Mouse (Mus musculus): ENCODE measurements around the gene Slc9a8.
A peak's percentile ranks its signal among the peaks of the same experiment; 100 is the strongest.

Gene Slc9a8

DNA sequence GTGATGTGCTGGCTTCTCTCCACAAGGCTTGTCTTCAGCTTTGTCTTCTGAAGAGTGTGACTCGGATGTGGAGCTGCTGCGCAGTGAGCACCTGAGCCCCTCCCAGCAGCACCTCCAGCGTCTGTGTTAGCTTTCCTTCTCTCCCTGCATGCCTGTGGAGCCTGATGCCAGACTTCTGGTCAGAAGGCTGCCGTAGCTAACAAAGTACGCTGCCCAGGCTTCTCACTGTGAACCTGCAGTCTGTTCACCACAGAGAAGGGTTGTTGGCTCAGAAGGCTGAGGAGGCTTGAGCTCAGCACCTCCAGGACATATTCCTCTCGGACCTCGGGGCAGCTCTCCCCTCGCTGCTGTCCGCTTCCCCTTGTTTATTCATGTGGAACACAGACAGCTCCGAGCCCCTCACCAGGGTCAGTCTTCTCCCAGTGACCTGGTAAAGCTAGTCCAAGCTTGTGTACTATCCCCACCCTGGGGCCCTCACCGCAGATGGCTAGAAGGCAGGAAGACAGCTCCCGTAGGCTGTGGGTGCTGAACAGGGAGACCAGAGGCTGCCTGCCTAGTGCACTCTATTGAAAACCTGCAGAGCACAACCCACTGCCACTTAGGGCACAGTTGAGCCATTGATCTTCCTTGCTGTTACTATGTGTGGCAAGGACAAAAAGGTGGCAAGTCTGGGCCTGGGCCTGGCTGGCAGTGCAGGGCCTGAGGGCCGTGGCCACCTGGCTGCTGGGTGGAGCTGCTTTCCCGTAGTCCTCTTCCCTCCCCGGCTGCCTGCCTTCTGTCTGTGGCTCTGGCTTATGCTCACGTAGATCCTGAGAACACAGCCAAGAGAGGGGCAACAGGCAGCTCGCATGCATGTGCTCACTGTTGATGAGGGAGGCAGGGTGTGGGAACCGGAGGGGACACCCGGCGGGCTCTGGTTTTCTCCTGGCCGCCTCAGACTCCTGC lies 28.1 kb downstream of the Slc9a8 start:
- DNase-seq, result no peak

DNA sequence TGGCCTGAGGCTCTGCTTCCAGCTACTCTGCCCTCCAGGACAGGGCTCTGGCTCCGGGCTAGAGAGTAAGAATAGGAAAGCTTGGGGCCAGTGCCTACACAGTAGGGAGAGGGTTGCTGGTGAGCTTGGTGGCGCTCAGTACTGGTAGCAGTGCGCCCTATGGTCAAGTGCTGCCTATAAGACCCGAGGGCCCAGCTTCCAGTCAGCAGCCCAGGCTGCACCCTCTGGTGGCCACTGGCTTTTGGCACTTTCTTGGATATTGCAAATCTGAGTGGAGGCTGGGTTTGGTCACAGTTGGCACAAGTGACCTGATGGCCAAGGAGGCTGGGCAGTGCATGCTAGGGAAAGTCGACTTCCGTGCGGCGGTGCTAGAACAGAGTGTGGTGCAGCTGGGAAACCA lies 29.1 kb downstream of the Slc9a8 start:
- DNase-seq, result no peak

DNA sequence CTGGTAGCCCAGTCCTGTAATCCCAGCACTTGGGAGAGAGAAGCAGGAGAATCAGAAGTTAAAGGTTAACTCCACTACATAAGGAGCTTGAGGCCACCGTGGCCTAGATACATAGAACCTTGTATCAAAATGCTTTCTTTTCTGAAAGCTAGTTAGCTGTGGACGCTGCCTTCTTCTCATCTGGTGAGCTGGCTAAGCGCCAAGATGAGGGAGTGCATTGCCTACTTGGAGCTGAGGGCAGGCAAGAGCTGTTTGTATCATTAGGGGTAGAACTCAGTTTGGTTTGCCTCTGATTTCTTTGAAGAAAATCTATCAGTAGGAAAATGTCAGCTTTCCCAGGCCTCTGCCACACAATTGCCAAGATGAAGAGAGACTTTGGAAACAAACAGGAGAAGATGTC lies 32.3 kb downstream of the Slc9a8 start:
- no peak for DNase-seq

DNA sequence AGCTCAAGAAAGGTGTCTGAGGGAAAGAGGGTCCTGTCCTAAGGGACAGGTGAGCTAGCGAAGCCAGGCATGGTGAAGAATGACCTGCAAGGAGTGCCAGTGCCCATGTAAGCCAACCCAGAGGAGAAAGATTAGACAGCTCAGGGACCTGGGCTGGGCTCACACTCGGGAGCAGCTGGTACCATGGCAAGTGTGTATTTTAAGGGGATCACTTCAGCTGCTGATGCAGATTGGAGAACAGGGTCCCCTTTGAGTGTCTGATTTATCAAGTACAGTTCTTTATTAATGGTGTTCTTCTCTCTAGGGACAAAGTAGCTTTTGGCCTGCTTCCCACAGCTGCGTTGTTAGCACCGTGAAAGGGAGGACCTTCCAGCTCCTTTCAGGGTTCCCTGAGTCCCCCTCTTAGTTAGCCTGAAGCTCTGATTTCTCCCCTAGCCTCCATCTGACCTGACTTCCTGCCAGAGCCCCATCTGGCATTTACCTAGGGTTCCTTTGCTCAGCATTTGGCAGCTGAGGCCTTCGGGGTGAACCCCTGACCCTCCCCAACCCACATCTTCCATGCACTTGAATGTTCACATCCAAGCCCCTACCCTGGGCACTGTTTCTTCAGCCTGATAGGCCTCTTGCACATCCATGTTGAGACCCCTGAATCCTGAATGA lies 35.0 kb downstream of the Slc9a8 start:
- no peak for DNase-seq

DNA sequence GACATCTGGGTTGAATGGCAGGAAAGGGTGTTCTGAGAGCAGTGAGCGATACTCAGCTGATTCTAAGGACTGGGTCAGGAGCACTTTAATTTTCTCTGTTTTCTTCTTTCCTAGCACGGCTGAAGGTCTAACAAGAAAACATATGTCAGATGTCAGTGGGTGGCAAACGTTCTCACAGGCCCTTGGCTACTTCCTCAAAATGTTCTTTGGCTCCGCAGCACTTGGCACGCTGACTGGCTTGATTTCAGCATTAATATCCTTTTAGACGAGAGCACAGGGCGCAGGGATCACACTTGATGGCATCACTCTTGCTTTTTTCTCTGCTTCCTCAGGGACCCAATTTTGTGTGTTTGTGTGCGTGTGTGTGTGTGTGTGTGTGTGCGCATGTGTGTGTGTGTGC lies 35.7 kb downstream of the Slc9a8 start:
- no peak for DNase-seq

DNA sequence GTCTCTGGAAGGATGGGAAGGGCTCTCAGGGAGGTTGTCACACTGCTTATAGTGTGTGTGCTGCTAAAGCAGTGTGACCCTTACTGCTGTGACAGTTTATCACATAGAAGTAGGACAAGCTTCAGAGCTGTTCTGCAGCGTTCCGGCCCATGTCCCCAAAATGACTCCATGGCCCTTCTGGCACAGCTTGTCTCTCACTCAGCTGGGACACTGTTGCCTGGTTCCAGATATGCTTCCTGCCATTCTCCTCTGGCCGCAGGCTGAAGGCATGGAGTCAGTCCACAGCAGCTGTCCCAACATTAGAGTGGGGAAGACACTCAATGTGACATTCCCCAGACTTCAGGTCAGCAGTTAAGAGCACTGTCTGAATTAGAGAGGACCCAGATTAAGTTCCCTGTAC lies 37.0 kb downstream of the Slc9a8 start:
- no peak for DNase-seq

DNA sequence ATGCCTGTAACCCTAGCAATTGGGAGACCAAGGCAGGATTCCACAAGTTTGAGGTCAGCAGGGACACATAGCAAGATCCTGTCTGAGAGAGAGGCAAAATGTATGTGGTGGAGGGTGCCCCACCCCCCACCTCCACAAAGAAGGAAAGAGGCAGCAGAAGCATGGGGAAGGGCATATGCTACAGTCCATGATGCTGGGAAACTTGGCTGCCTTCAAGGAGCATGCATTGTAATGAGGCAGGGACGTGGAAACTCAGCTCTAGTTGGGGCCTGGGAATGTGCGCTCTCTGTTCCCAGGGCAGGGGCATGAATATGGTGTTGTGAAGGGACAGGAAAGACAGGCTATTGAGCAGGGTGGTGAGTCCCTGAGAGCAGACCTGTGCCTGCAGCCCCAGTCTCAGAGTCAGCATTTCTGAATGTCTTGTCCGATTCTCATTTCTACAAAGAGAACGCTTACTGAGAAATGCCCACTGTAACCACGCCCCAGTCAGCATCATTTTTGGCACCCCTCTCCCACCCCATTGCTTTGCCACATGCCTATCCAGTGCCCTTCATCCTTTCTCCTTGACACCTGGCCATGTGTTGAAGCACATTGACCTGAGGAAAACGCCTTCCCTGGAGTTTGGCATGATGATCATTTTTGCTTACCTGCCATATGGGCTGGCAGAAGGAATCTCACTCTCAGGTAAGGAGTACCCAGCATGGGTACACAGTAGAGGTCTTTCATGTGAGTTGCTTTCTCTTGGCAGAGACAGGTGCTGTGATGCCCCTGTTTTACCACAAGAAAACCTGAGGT lies 37.8 kb downstream of the Slc9a8 start:
- no peak for DNase-seq

DNA sequence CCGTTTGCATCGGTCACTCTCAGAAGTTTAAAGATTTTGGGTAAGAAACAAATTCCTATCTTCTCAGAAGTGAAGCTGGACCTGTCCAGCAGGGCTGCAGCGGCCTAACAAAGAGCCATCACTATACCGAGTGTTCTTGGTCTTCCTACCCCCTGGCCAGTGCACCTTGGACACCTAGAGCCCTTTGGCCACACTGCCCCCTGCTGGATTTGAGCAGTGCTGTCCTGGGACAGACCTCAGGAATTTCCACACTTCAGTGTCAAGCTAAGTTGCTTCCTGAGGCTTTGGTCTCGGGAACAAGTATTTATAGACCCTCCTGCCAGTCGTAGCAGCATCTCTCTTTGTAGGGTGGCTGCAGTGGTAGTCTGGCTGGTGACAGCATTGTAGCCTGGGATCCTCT lies 41.4 kb downstream of the Slc9a8 start:
- peak; percentile 43 to 46 for DNase-seq

DNA sequence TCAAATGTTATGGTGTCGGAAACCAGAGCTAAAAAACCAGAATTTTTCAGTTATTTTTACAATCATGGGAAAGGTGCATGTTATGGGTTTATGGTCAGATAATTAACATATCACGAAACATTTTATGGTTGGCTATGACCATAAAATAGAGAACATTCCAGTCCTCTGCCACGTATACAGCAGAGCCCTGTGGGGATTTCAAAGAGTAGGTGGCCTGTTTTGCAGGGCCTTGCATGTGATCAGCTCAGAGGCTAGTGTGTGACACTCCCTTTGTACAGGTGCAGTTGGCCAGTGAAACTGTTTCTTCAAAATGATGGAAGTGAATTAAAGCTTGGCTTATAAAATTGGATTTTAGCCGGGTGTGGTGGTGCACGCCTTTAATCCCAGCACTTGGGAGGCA lies 42.3 kb downstream of the Slc9a8 start:
- DNase-seq, result no peak

DNA sequence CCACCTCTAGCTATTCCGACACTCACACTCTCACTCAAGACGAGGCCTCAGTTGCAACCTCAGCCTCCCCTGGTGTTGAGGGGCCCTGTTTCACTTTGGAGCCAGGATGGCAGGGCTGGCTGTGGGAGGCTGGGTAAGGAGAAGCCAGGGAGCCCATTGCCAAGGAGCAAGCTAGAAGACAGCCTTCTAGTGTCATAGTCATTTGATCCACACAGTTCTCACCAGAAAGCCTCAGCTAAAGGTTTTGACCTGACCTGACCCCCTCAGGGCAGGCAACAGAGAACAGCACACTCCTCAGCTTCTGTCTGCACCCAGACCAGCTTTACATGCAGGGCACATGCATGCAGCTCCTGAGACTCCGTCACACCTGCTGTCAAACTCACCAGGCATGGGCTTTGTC lies 44.4 kb downstream of the Slc9a8 start:
- no peak for DNase-seq

DNA sequence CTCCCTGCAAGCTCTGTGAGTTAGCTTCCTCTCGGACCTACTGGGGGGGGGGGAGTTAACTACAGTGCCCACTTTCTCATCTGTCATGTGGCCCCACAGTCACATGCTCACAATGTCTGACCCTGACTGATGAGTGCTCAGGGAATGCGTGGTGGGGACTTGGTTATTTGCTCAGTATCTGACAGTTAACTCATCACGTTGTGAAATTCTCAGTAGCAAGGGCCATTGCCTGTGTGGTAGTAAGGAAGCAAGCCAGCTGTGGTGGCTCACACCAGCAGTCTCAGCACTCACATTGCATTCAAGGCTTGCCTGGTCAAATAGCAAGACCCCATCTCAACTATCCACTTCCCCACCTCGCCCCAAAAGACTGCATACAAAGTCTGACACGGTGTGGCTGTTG lies 45.7 kb downstream of the Slc9a8 start:
- no peak for DNase-seq

DNA sequence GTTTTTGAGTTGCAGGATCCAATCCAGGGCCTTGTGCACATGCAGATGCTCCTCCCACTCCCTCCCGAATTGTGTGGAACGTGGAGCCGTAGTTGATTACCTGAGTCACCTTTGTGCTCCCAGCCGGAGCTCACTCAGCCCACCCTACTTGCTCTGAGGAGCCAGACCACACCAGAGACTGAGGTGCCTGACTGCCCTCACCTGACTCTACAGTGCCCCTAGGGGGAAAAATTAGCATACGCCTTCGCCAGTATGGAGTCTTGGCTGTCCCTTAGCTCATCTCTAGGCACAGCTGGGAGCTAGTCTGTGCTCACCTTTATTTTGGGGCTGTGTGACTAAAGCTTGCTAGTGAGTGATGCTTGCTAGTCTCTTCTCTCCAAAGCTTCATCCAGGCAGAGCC lies 46.9 kb downstream of the Slc9a8 start:
- DNase-seq, result no peak

DNA sequence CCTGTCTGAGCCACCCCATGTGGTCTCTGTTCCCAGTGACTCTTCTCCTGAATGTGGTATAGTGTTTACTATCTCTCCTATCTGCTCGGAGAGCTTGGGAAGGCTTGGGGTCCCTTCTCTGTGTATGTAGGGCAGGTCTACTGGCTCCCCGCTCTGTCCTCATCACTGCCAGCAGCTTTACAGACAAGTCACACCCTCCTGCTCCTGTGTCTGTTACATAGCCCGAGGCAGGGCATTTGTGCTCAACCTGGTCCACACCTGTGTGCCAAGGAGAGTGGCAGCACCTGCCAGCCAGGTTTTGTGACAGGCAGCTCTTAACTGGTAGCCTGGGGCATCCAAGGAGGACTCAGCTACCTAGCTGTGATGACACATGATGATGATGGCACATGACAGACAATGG lies 49.1 kb downstream of the Slc9a8 start:
- DNase-seq, result no peak

DNA sequence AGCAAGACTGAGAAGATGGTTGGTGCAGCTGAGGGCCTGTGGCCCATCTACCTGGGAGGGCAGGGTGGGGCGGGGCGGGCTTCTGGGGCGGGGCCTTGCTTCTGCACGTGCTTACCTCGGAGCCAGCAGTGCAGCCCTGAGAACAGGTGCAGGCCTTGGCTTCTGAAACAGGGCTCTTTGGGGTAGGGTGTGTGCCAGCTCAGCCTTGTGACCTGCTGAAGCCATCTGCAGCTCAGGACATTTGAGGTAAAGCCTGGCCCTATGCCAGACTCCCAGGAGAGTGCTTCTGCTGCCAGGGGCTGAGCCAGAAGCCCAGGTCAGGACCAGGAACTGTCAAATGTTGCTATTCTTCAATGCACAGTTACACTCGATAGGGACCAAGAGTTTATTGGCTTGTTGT lies 50.1 kb downstream of the Slc9a8 start:
- no peak for DNase-seq

DNA sequence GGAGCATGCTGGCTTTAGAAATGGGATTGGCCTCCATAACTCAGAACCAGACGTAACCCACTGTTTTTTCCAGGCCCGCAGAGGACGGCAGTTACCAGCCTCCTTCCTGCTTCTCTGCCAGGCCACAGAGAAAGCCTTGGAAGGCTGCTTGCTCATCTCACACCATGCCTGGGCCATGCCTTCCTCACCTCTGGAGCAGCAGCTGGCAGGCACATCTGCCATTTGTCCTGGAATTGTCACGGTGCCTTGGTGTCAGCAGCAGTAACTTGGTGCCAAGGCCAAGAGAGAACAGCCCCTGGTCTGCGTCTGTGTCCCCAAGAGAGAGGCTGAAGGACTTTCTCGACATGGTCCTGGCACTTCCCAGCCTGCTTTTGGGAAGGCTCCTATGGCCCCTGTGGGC lies 52.7 kb downstream of the Slc9a8 start:
- DNase-seq, result no peak

DNA sequence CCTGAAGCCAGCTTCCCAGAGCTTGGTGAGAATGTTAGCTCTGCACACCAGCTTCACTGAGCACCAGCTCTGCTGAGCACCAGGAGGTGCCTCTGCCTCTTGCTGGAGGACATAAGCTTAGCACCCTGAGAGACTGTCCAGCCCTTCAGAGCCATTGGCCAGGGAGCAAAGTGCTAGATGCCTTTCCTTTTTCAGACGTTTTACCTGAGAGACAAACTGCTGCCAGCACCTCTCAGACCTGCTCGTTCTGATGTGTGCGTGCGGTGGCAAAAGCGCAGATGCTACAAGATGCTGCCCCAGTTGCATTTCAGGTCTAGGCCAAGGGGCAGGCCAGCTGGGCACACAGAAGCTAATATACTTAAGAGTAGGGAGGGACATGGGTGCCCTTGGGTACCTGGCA lies 54.1 kb downstream of the Slc9a8 start:
- no peak for DNase-seq

DNA sequence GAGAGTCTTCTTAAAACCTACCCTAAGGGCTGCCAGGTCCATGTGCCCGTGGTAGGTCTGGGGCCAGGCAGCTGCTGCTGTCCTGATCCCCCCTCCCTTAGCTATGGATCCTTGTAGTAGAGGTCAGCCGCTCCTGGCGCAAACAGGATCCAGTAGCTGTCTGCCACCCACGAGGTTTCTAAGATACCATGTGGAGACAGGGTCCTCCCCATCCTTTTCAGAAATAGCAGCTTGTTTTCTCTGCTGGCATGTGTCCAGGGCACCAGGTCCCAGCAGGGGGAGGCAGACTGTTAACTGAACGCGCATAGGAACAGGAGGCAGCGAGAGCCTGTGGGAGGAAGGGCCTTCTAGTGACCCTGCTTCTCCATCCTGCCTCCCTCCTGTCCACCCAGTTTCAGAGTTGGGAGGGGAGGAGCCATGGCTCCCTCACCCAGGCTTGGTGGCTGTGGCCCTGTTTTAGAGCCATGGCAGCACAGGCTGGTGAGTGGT lies 54.7 kb downstream of the Slc9a8 start:
- no peak for DNase-seq

DNA sequence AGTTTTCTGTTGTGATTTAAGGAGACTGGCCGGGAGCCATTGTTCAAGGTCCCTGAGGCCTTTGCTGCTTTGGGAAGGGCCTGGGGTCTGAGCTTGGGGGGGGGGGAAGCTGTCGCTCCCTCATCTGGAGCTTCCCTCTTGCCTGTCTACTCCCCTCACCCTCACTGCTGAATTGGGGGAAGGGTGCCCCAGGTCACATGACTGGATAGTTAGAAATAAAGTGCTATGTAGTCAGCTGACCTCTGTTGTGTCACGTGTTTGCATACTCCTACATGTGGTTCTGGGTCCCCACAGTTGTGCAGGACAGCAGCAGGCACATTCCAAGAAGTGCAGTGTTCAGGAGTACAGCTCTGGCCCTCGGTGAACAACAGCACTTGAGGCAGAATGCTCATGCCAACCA lies 55.2 kb downstream of the Slc9a8 start:
- DNase-seq, result no peak

DNA sequence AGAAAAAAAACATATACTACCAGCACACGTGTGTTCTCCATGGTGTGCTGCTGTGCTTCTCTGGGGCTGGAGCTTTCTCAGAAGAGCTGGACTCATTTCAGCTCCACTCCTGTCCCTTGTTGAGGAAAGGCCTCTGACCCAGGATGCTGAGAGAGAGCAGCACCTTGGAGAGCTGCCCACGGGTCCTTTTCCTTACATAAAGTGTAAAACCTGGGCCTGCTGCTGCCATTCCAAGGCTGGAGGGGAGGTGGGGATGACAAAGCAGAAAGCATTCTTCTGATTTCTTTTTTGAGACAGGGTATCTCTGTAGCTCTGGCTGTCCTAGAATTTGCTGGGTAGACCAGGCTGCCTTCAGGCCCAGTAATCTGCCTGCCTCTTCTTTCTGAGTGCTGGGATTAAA lies 56.6 kb downstream of the Slc9a8 start:
- DNase-seq, result no peak

DNA sequence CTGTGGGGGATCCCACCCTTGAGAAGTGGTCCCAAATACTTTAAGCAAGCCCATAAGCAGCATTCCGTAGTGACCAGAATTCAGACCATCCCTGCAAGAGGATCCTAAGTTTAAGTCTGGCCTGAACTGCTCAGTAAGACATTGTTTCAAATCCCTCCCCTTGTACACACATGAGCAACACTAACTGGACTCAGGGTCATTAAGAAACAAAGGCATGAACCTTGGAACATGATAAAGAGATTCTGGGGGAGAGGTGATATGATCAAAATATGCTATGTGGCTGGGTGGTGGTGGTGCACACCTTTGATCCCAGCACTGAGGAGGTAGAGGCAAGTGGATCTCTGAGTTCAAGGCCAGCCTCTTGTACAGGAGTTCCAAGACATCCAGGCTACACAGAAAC lies 58.0 kb downstream of the Slc9a8 start:
- DNase-seq, result no peak

DNA sequence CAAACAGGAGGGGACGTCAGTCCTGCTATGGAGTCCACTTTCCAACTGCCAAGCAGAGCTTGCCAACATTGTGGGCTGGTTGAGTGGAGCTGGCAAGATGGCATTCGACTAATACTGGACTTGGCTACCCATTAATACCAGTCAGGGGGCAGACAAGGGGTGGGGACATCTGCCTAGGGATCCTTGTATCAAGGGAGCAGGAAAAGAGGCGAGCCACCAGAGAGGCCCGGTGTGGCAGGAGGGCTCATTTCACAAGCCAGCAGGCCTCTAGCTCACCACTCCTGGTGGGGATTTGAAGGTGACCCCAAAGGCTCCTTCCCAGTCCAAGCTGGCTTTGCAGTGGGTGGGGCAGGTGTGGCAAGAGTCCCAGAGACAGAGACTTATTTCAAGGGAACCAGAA lies 61.2 kb downstream of the Slc9a8 start:
- DNase-seq, result no peak

DNA sequence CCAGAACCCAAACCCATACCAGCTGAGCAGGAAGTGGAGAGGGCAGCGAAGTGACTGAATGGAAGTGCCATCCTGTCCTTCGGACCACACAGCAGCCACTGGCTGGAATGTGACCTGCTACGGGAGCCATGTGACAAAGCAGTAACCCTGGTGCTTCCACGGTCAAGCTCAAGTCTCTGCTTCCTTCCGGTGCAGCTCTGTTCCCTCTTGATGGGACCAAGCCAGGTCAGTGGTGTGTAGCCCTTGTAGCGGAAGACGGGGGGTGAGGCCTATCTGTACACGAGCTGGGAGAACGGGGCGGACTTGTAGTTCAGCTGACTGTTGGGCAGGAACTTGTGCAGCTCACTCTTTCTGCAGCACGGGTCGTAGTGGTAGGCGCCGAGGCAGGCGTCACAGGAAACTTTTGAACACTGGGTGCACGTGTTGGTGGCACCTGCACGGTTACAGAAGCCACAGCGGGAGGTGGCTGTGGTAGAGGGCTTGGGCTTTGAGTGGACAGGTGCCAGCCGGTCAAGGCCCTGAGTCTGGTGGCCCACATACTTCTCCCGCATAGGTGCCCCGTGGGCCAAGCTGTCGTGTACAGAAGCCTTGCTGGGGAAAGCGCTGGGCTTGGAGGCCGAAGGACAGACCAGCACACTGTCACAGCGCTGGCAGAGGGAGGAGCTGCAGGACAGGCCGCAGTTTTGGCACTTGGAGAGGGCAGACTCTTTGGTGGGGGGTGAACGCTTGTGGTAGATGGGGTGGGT lies 61.7 kb downstream of the Slc9a8 start:
- DNase-seq, result no peak
